Mouse (Mus musculus) MEL (cell line): Measurements from ENCODE around the gene Hist1h1c.

Experiments
- BHLHE40 ChIP-seq: IDR thresholded peaks from 2 replicates; pipeline ENCODE4 v1.6.1; 2012; ENCODE audit warnings: low read depth, mild to moderate bottlenecking, inconsistent platforms, low read length, improper control_type of control experiment, borderline replicate concordance
- CTCF ChIP-seq, 3 experiments: IDR thresholded peaks in 2 of 3; conservative IDR thresholded peaks in 1 of 3; 2 replicates each; pipeline ENCODE4 v1.5.1; 2011 to 2012; ENCODE audit warnings: low read length in 3 of 3, low read depth in 2 of 3, mild to moderate bottlenecking in 2 of 3, improper control_type of control experiment in 1 of 3, inconsistent platforms in 1 of 3, mixed read lengths in 1 of 3, moderate library complexity in 1 of 3; ENCODE audit not compliant: control insufficient read depth in 1 of 3, insufficient read depth in 1 of 3, poor library complexity in 1 of 3, severe bottlenecking in 1 of 3
- EP300 ChIP-seq, 2 experiments: IDR thresholded peaks; 2 replicates each; pipeline ENCODE4 v1.6.1; 2011; ENCODE audit warnings: improper control_type of control experiment in 2 of 2, low read length in 2 of 2, low read depth in 1 of 2, mild to moderate bottlenecking in 1 of 2
- GABPA ChIP-seq: IDR thresholded peaks from 2 replicates; pipeline ENCODE4 v1.6.1; 2012; ENCODE audit warnings: low read depth, mild to moderate bottlenecking, inconsistent platforms, low read length, improper control_type of control experiment, moderate library complexity
- MAFK ChIP-seq: IDR thresholded peaks from 2 replicates; pipeline ENCODE4 v1.6.1; 2011; ENCODE audit warnings: low read depth, mild to moderate bottlenecking, low read length, improper control_type of control experiment, borderline replicate concordance
- POLR2AphosphoS5 ChIP-seq: IDR thresholded peaks from 2 replicates; pipeline ENCODE4 v1.6.1; 2012; ENCODE audit warnings: low read depth, borderline replicate concordance, mild to moderate bottlenecking, inconsistent platforms, low read length, moderate library complexity, mixed read lengths
- TCF12 ChIP-seq: IDR thresholded peaks from 2 replicates; pipeline ENCODE4 v1.6.1; 2014; ENCODE audit warnings: low read depth, mild to moderate bottlenecking, inconsistent platforms, low read length, improper control_type of control experiment, moderate library complexity

- TF ChIP-seq GABPA (no peak), BHLHE40 (no peak), MAFK (no peak), CTCF (IDR thresholded peaks at IDR 0.05 in 2 of 3, conservative IDR thresholded peaks at IDR 0.05 in 1 of 3; ENCODE audit: control insufficient read depth in 1 of 3, insufficient read depth in 1 of 3, low read depth in 2 of 3, low read length in 3 of 3, poor library complexity in 1 of 3, severe bottlenecking in 1 of 3) (no peak), EP300 (IDR thresholded peaks at IDR 0.05; ENCODE audit: low read depth in 1 of 2, low read length in 2 of 2) (no peak), POLR2AphosphoS5 (peak; percentile 91; the same call in 1 of the 2 replicates), TCF12 (no peak)
Observed at GRCm38 (mm10) chr13:23745381-23746161, 7.0 kb downstream of the Hist1h1c start, which contains the start of gene Hist1h3c.
